In genomic region chr1:34059231-34059630, GRCm38 (mm10) we compare ENCODE assay signal across 12 mouse cellular contexts.
"Had no signal": no experiment of that assay in that cellular context is flagged by ENCODE, and none has a peak within 500 bp of the region (broad histone marks: within the 10 kb centered on the region; RNA-seq: fewer than 3 reads in every experiment).

No protein-coding gene starts in this region.

- H3K9ac ChIP-seq: limb, embryonic 12.5 days; liver, embryonic 13.5 days; liver, postnatal 0 days had no signal

- ATAC-seq: liver, postnatal 0 days; midbrain, embryonic 16.5 days had no signal

- H3K4me2 ChIP-seq: limb, embryonic 12.5 days; liver, embryonic 13.5 days had no signal

- H3K4me3 ChIP-seq: layer of hippocampus, adult 2 months; limb, embryonic 12.5 days; liver, embryonic 13.5 days had no signal

- H3K27me3 ChIP-seq: limb, embryonic 12.5 days; liver, embryonic 13.5 days had no signal

- H3K27ac ChIP-seq: layer of hippocampus, adult 2 months; limb, embryonic 12.5 days; liver, embryonic 13.5 days had no signal

- DNase-seq: kidney, adult 18-20 months; kidney, postnatal 10 days; kidney, postnatal 4 days; liver; liver, embryonic 13.5 days; liver, postnatal 0 days; lung, postnatal 36 days; thymus, adult 18-20 months; thymus, postnatal 25 days had no signal

- H3K9me3 ChIP-seq: limb, embryonic 12.5 days; liver, embryonic 13.5 days had no signal

- H3K36me3 ChIP-seq: limb, embryonic 12.5 days; liver, embryonic 13.5 days had no signal
